Mouse (Mus musculus): ENCODE measurements at regions not wholly inside any gene's neighbourhood (a gene's known extent, or its start where the extent isn't known, plus 50 kb on each side); places are given as distances from the start of the nearest gene placed in this dataset.

- no peak overlapping the region for H3K27ac ChIP-seq (ENCODE audit: poor library complexity, severe bottlenecking)
- no peaks in the 10 kb centered on the region for H3K9me3 ChIP-seq (replicated peaks)
- no peaks in the 10 kb centered on the region for H3K4me1 ChIP-seq (replicated peaks)
- 62% methylated on average over 4 of the region's 4 CpGs for WGBS
- no peaks in the 10 kb centered on the region for H3K27me3 ChIP-seq (replicated peaks)
- no peak overlapping the region for H3K9ac ChIP-seq
- no peaks in the 10 kb centered on the region for H3K36me3 ChIP-seq
- no peak overlapping the region for H3K4me2 ChIP-seq
- no peak for ATAC-seq (ENCODE audit: insufficient number of reproducible peaks, low FRiP score)
- no peak overlapping the region for H3K4me3 ChIP-seq
These were observed 153.6 kb downstream of the Trim52 start for GRCm38 (mm10) chr14:106259396-106260108.

GRCm38 (mm10) chr14:106265290-106265689 lies 159.3 kb downstream of the Trim52 start:
- Histone ChIP-seq H3K9me3 (replicated peaks) (no peaks in the 10 kb centered on the region), H3K36me3 (no peaks in the 10 kb centered on the region), H3K4me3 (no peak overlapping the region), H3K9ac (no peak overlapping the region), H3K27ac (ENCODE audit: poor library complexity, severe bottlenecking) (no peak overlapping the region), H3K4me2 (no peak overlapping the region), H3K4me1 (replicated peaks) (no peaks in the 10 kb centered on the region), H3K27me3 (replicated peaks) (no peaks in the 10 kb centered on the region)
- 79% methylated on average over 3 of the region's 3 CpGs for WGBS
- no peak for ATAC-seq (ENCODE audit: insufficient number of reproducible peaks, low FRiP score)

GRCm38 (mm10) chr14:106267679-106268561 lies 161.9 kb downstream of the Trim52 start:
- Histone ChIP-seq H3K4me2 (no peak overlapping the region), H3K9ac (no peak overlapping the region), H3K27ac (ENCODE audit: poor library complexity, severe bottlenecking) (no peak overlapping the region), H3K9me3 (replicated peaks) (no peaks in the 10 kb centered on the region), H3K36me3 (no peaks in the 10 kb centered on the region), H3K27me3 (replicated peaks) (no peaks in the 10 kb centered on the region), H3K4me3 (no peak overlapping the region), H3K4me1 (replicated peaks) (no peaks in the 10 kb centered on the region)
- 78% methylated on average over 12 of the region's 12 CpGs for WGBS
- ATAC-seq (ENCODE audit: insufficient number of reproducible peaks, low FRiP score): no peak

GRCm38 (mm10) chr14:106269680-106270079 lies 163.7 kb downstream of the Trim52 start:
- ATAC-seq (ENCODE audit: insufficient number of reproducible peaks, low FRiP score): no peak
- H3K4me1 ChIP-seq (replicated peaks): no peaks in the 10 kb centered on the region
- no peaks in the 10 kb centered on the region for H3K27me3 ChIP-seq (replicated peaks)
- H3K4me2 ChIP-seq: no peak overlapping the region
- WGBS: 63% methylated on average over 6 of the region's 6 CpGs
- H3K4me3 ChIP-seq: no peak overlapping the region
- no peak overlapping the region for H3K27ac ChIP-seq (ENCODE audit: poor library complexity, severe bottlenecking)
- H3K9me3 ChIP-seq (replicated peaks): no peaks in the 10 kb centered on the region
- H3K9ac ChIP-seq: no peak overlapping the region
- H3K36me3 ChIP-seq: no peaks in the 10 kb centered on the region

- Histone ChIP-seq H3K9me3 (replicated peaks) (no peaks in the 10 kb centered on the region), H3K27ac (ENCODE audit: poor library complexity, severe bottlenecking) (no peak overlapping the region), H3K27me3 (replicated peaks) (no peaks in the 10 kb centered on the region), H3K4me1 (replicated peaks) (no peaks in the 10 kb centered on the region), H3K36me3 (no peaks in the 10 kb centered on the region), H3K9ac (no peak overlapping the region), H3K4me3 (no peak overlapping the region), H3K4me2 (no peak overlapping the region)
- no peak for ATAC-seq (ENCODE audit: insufficient number of reproducible peaks, low FRiP score)
- WGBS: 45% methylated on average over 8 of the region's 8 CpGs
These were observed 207.6 kb downstream of the Trim52 start for GRCm38 (mm10) chr14:106313558-106313957.

GRCm38 (mm10) chr14:106314079-106314551 lies 208.1 kb downstream of the Trim52 start:
- Histone ChIP-seq H3K27ac (ENCODE audit: poor library complexity, severe bottlenecking) (no peak overlapping the region), H3K4me2 (no peak overlapping the region)
- WGBS: 73% methylated on average over 9 of the region's 9 CpGs

GRCm38 (mm10) chr14:106318767-106319166 lies 212.8 kb downstream of the Trim52 start:
- no peak overlapping the region for H3K4me3 ChIP-seq
- H3K27ac ChIP-seq (ENCODE audit: poor library complexity, severe bottlenecking): no peak overlapping the region
- WGBS: 14% methylated on average over 5 of the region's 5 CpGs
- no peaks in the 10 kb centered on the region for H3K9me3 ChIP-seq (replicated peaks)
- H3K9ac ChIP-seq: no peak overlapping the region
- no peaks in the 10 kb centered on the region for H3K36me3 ChIP-seq
- no peaks in the 10 kb centered on the region for H3K27me3 ChIP-seq (replicated peaks)
- no peak overlapping the region for H3K4me2 ChIP-seq
- no peak for ATAC-seq (ENCODE audit: insufficient number of reproducible peaks, low FRiP score)
- H3K4me1 ChIP-seq (replicated peaks): no peaks in the 10 kb centered on the region

More at GRCm38 (mm10) chr14:106314079-106314551, 208.1 kb downstream of the Trim52 start:
- Histone ChIP-seq H3K9me3 (replicated peaks) (no peaks in the 10 kb centered on the region), H3K36me3 (no peaks in the 10 kb centered on the region), H3K27me3 (replicated peaks) (no peaks in the 10 kb centered on the region), H3K4me3 (no peak overlapping the region), H3K9ac (no peak overlapping the region), H3K4me1 (replicated peaks) (no peaks in the 10 kb centered on the region)
- no peak for ATAC-seq (ENCODE audit: insufficient number of reproducible peaks, low FRiP score)

- 59% methylated on average over 8 of the region's 8 CpGs for WGBS
- no peak overlapping the region for H3K4me3 ChIP-seq
- ATAC-seq (ENCODE audit: insufficient number of reproducible peaks, low FRiP score): no peak
These were observed 221.8 kb downstream of the Trim52 start for GRCm38 (mm10) chr14:106327653-106328283.

GRCm38 (mm10) chr14:106364767-106365623 lies 259.0 kb downstream of the Trim52 start:
- Histone ChIP-seq H3K27me3 (replicated peaks) (no peaks in the 10 kb centered on the region), H3K9ac (no peak overlapping the region), H3K4me3 (no peak overlapping the region), H3K36me3 (no peaks in the 10 kb centered on the region), H3K9me3 (replicated peaks) (no peaks in the 10 kb centered on the region), H3K4me1 (replicated peaks) (no peaks in the 10 kb centered on the region), H3K4me2 (no peak overlapping the region), H3K27ac (ENCODE audit: poor library complexity, severe bottlenecking) (no peak overlapping the region)
- 59% methylated on average over 8 of the region's 8 CpGs for WGBS
- ATAC-seq (ENCODE audit: insufficient number of reproducible peaks, low FRiP score): no peak

More at GRCm38 (mm10) chr14:106327653-106328283, 221.8 kb downstream of the Trim52 start:
- no peaks in the 10 kb centered on the region for H3K36me3 ChIP-seq
- no peaks in the 10 kb centered on the region for H3K27me3 ChIP-seq (replicated peaks)
- H3K9me3 ChIP-seq (replicated peaks): no peaks in the 10 kb centered on the region
- H3K9ac ChIP-seq: no peak overlapping the region
- no peak overlapping the region for H3K4me2 ChIP-seq
- H3K27ac ChIP-seq (ENCODE audit: poor library complexity, severe bottlenecking): no peak overlapping the region
- H3K4me1 ChIP-seq (replicated peaks): no peaks in the 10 kb centered on the region

GRCm38 (mm10) chr14:106365624-106366118 lies 259.7 kb downstream of the Trim52 start:
- H3K4me1 ChIP-seq (replicated peaks): no peaks in the 10 kb centered on the region
- ATAC-seq (ENCODE audit: insufficient number of reproducible peaks, low FRiP score): no peak
- WGBS: 71% methylated on average over 3 of the region's 3 CpGs
- no peak overlapping the region for H3K4me2 ChIP-seq
- H3K27ac ChIP-seq (ENCODE audit: poor library complexity, severe bottlenecking): no peak overlapping the region
- no peaks in the 10 kb centered on the region for H3K36me3 ChIP-seq
- H3K9ac ChIP-seq: no peak overlapping the region
- H3K4me3 ChIP-seq: no peak overlapping the region
- H3K9me3 ChIP-seq (replicated peaks): no peaks in the 10 kb centered on the region
- H3K27me3 ChIP-seq (replicated peaks): no peaks in the 10 kb centered on the region

Measured in heart, embryonic 12.5 days (tissue).